Mouse (Mus musculus): ENCODE measurements around the gene Gjc2. TPM values are rescaled to one million over a fixed set of nuclear protein-coding genes. Genes with fewer than 3 reads are reported as not detected.

The Gjc2 gene
- polyA plus RNA-seq, 1 experiment from 2014 or later, result 0.29 TPM

GRCm38 (mm10) chr11:59165616-59166241 lies 17.3 kb downstream of the Gjc2 start:
- peak overlapping the region; percentile 100 for H3K27ac ChIP-seq (ENCODE audit: low read depth)

GRCm38 (mm10) chr11:59164384-59164783 lies 18.6 kb downstream of the Gjc2 start:
- H3K9ac ChIP-seq (replicated peaks), result peak overlapping the region; percentile 81
- H3K36me3 ChIP-seq (replicated peaks; ENCODE audit: insufficient read depth, low read length), result peaks cover 7% of the 10 kb centered on the region; the same call in 1 of the 2 replicates
- peaks cover 32% of the 10 kb centered on the region for H3K4me1 ChIP-seq (ENCODE audit: insufficient read depth)
- DNase-seq, result peak; percentile 80
- H3K27ac ChIP-seq (ENCODE audit: low read depth), result peak overlapping the region; percentile 100
- WGBS (ENCODE audit: insufficient replicate concordance), result 41% methylated on average over 9 of the region's 9 CpGs
- H3K27me3 ChIP-seq (ENCODE audit: insufficient read depth, low read length), result no peaks in the 10 kb centered on the region
- peak overlapping the region; percentile 75 for H3K4me2 ChIP-seq (ENCODE audit: low read depth, low read length)
- peak; percentile 39 for ATAC-seq
- no peaks in the 10 kb centered on the region for H3K9me3 ChIP-seq (ENCODE audit: low read length)
- H3K4me3 ChIP-seq (ENCODE audit: low read depth, low read length), result peak overlapping the region; percentile 71
- no peak for TF ChIP-seq CTCF (IDR thresholded peaks at IDR 0.05; ENCODE audit: low read depth)
- peak; percentile 97 for TF ChIP-seq EP300 (IDR thresholded peaks at IDR 0.05; ENCODE audit: low read depth)

More at GRCm38 (mm10) chr11:59165616-59166241, 17.3 kb downstream of the Gjc2 start:
- ATAC-seq, result no peak
- no peak overlapping the region for H3K4me3 ChIP-seq (ENCODE audit: low read depth, low read length)
- peaks cover 32% of the 10 kb centered on the region for H3K4me1 ChIP-seq (ENCODE audit: insufficient read depth)
- H3K9ac ChIP-seq (replicated peaks), result no peak overlapping the region
- H3K9me3 ChIP-seq (ENCODE audit: low read length), result no peaks in the 10 kb centered on the region
- no peaks in the 10 kb centered on the region for H3K27me3 ChIP-seq (ENCODE audit: insufficient read depth, low read length)
- 51% methylated on average over 2 of the region's 2 CpGs for WGBS (ENCODE audit: insufficient replicate concordance)
- TF ChIP-seq CTCF (IDR thresholded peaks at IDR 0.05; ENCODE audit: low read depth) (no peak), EP300 (IDR thresholded peaks at IDR 0.05; ENCODE audit: low read depth) (peak; percentile 22; the same call in 1 of the 2 replicates)
- peaks cover 5% of the 10 kb centered on the region; the same call in 1 of the 2 replicates for H3K36me3 ChIP-seq (replicated peaks; ENCODE audit: insufficient read depth, low read length)
- no peak for DNase-seq
- H3K4me2 ChIP-seq (ENCODE audit: low read depth, low read length), result no peak overlapping the region

GRCm38 (mm10) chr11:59163255-59164236 lies 19.5 kb downstream of the Gjc2 start, which contains the start of gene Iba57:
Gene Iba57 (minus strand): TSS chr11:59163739.
- H3K4me2 ChIP-seq (ENCODE audit: low read depth, low read length), result peak within 1 kb of the TSS; percentile 75
- H3K36me3 ChIP-seq (replicated peaks; ENCODE audit: insufficient read depth, low read length), result peaks cover 14% of the 10 kb centered on the region; the same call in 1 of the 2 replicates
- 2% methylated on average over 65 of the region's 68 CpGs for WGBS (ENCODE audit: insufficient replicate concordance)
- H3K9ac ChIP-seq (replicated peaks), result peak within 1 kb of the TSS; percentile 81
- H3K4me3 ChIP-seq (ENCODE audit: low read depth, low read length), result peak within 1 kb of the TSS; percentile 71
- no peaks in the 10 kb centered on the region for H3K9me3 ChIP-seq (ENCODE audit: low read length)
- DNase-seq (peak; percentile 97), ATAC-seq (peak; percentile 91)
- peak within 1 kb of the TSS; percentile 100 for H3K27ac ChIP-seq (ENCODE audit: low read depth)
- TF ChIP-seq CTCF (IDR thresholded peaks at IDR 0.05; ENCODE audit: low read depth) (peak; percentile 56), EP300 (IDR thresholded peaks at IDR 0.05; ENCODE audit: low read depth) (peak; percentile 61; the same call in 1 of the 2 replicates)
- H3K27me3 ChIP-seq (ENCODE audit: insufficient read depth, low read length), result no peaks in the 10 kb centered on the region
- peaks cover 32% of the 10 kb centered on the region for H3K4me1 ChIP-seq (ENCODE audit: insufficient read depth)

- ATAC-seq (no peak), DNase-seq (no peak)
- Histone ChIP-seq H3K9ac (replicated peaks) (peak overlapping the region; percentile 42), H3K36me3 (replicated peaks; ENCODE audit: insufficient read depth, low read length) (peaks cover 23% of the 10 kb centered on the region), H3K27ac (ENCODE audit: low read depth) (peak overlapping the region; percentile 100), H3K4me2 (ENCODE audit: low read depth, low read length) (peak overlapping the region; percentile 75), H3K4me3 (ENCODE audit: low read depth, low read length) (peak overlapping the region; percentile 71), H3K4me1 (ENCODE audit: insufficient read depth) (peaks cover 32% of the 10 kb centered on the region), H3K9me3 (ENCODE audit: low read length) (no peaks in the 10 kb centered on the region), H3K27me3 (ENCODE audit: insufficient read depth, low read length) (no peaks in the 10 kb centered on the region)
- TF ChIP-seq CTCF (IDR thresholded peaks at IDR 0.05; ENCODE audit: low read depth), result no peak
- no peak for TF ChIP-seq EP300 (IDR thresholded peaks at IDR 0.05; ENCODE audit: low read depth)
- 44% methylated on average over 9 of the region's 9 CpGs for WGBS (ENCODE audit: insufficient replicate concordance)
These were observed 20.4 kb downstream of the Gjc2 start for GRCm38 (mm10) chr11:59162443-59163254.

- H3K9me3 ChIP-seq (ENCODE audit: low read length), result no peaks in the 10 kb centered on the region
- no peak overlapping the region for H3K4me3 ChIP-seq (ENCODE audit: low read depth, low read length)
- peak; percentile 17; the same call in 1 of the 2 replicates for TF ChIP-seq CTCF (IDR thresholded peaks at IDR 0.05; ENCODE audit: low read depth)
- TF ChIP-seq EP300 (IDR thresholded peaks at IDR 0.05; ENCODE audit: low read depth), result no peak
- peaks cover 35% of the 10 kb centered on the region for H3K36me3 ChIP-seq (replicated peaks; ENCODE audit: insufficient read depth, low read length)
- H3K27ac ChIP-seq (ENCODE audit: low read depth), result peak overlapping the region; percentile 26; the same call in 1 of the 2 replicates
- ATAC-seq (no peak), DNase-seq (no peak)
- H3K27me3 ChIP-seq (ENCODE audit: insufficient read depth, low read length), result no peaks in the 10 kb centered on the region
- H3K4me2 ChIP-seq (ENCODE audit: low read depth, low read length), result peak overlapping the region; percentile 31; the same call in 1 of the 2 replicates
- H3K4me1 ChIP-seq (ENCODE audit: insufficient read depth), result peaks cover 29% of the 10 kb centered on the region
- 82% methylated on average over 5 of the region's 5 CpGs for WGBS (ENCODE audit: insufficient replicate concordance)
- H3K9ac ChIP-seq (replicated peaks), result no peak overlapping the region
These were observed 21.6 kb downstream of the Gjc2 start for GRCm38 (mm10) chr11:59161398-59161797.

Data from liver, postnatal 0 days (tissue).